Mouse (Mus musculus) E14TG2a.4 (cell line): ENCODE results near the gene Nat8f1.
"Not testable (repeated sequence)": the region's sequence is repeated elsewhere in the genome, so short reads cannot be mapped to it uniquely, and the experiment has no call there.

Source experiments
- CTCF ChIP-seq: conservative IDR thresholded peaks from 2 replicates; pipeline ENCODE4 v1.5.1; 2014; ENCODE audit warnings: low read length
- NANOG ChIP-seq: IDR thresholded peaks from 2 replicates; pipeline ENCODE4 v1.6.1; 2014; ENCODE audit warnings: borderline replicate concordance, low read length, mixed read lengths
- POU5F1 ChIP-seq: IDR thresholded peaks from 2 replicates; pipeline ENCODE4 v1.6.1; 2014; ENCODE audit warnings: low read length, borderline replicate concordance

DNA sequence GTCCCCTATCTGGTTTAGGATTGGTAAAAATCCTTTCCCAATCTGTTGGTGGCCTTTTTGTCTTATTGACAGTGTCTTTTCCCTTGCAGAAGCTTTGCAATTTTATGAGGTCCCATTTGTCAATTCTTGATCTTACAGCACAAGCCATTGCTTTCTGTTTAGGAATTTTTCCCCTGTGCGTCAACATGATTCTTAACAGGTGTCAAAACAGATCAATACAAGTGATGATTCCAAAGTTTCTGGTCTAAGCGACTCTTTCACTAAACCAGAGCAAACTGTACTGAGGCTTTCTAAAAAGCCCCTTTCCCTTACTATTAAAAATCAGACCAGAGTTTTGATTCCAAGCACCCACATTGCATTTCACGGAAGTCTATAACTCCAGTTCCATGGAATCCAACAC, 2.9 kb upstream of the Nat8f1 start:
- not testable (repeated sequence) for TF ChIP-seq CTCF, NANOG, POU5F1
